Mouse (Mus musculus) urinary bladder, adult 2 months (tissue): ENCODE data around the gene Cdk5r1. TPM values are rescaled to one million over a fixed set of nuclear protein-coding genes. Genes with fewer than 3 reads are reported as not detected.

Experiments used
- polyA plus RNA-seq: library from polyadenylated mRNA; depleted of rRNA; stranded (reverse); fragments of >200 nt; gene quantifications from 2 replicates; pipeline ENCODE4 v1.2.3, GENCODE M21; 2012; rRNA removed

Cdk5r1 gene
- polyA plus RNA-seq, 1 experiment: 0.94 TPM

Other genes with a start within 250 kb of the Cdk5r1 start
- 2.3 and 3.0 TPM in 2 replicates for gene Rhbdl3, start 176.1 kb upstream of the Cdk5r1 start, polyA plus RNA-seq
- gene 5730455P16Rik, start 99.0 kb upstream of the Cdk5r1 start, polyA plus RNA-seq: 8.4 and 9.6 TPM in 2 replicates
- 116 and 122 TPM in 2 replicates for gene Zfp207, start 93.7 kb upstream of the Cdk5r1 start, polyA plus RNA-seq
- gene Psmd11, start 48.4 kb upstream of the Cdk5r1 start, polyA plus RNA-seq: 69.0 and 75.9 TPM in 2 replicates